Mouse (Mus musculus): ENCODE data around the gene Tfeb.

DNA sequence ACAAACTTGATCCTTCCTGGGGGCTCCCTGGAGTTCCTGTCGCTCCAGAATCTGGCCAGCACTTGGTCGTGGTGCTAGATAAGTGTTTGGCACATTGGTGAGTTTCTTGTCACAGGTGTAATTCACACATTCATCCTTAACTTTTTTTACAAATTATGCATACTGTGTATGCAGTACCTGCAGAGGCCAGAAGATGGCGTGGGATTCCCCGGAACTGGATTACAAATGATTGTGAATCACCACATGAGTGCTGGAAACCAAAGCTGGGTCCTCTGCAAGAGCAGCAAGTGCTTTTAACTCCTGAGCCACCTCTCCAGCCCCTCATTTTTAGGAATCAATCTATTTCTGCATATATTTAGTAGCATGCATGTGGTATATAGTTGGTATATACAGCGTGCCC is 15.0 kb downstream of the Tfeb start:
- TF ChIP-seq CTCF (IDR thresholded peaks at IDR 0.05; ENCODE audit: low read depth, low read length) = no peak
- TF ChIP-seq POLR2A (IDR thresholded peaks at IDR 0.05; ENCODE audit: extremely low read depth, insufficient read depth, low read length) = no peak
